Mouse (Mus musculus) CH12.LX (cell line): ENCODE results near the gene Crisp2. TPM values are rescaled to one million over a fixed set of nuclear protein-coding genes. Genes with fewer than 3 reads are reported as not detected.
"Not testable (repeated sequence)": the region's sequence is repeated elsewhere in the genome, so short reads cannot be mapped to it uniquely, and the experiment has no call there.

Experiments
- DNase-seq: peaks from one replicate; pipeline ENCODE4 v3.0.0-alpha.2; 2013; ENCODE audit errors: extremely low read depth
- H3K27ac ChIP-seq: 2 replicates; pipeline ENCODE4 v1.5.1; 2012; ENCODE audit warnings: low read depth, mild to moderate bottlenecking, control low read depth, moderate library complexity; ENCODE audit not compliant: insufficient read depth
- H3K27me3 ChIP-seq: replicated peaks from 2 replicates; pipeline ENCODE3; 2012; ENCODE audit warnings: inconsistent platforms
- H3K36me3 ChIP-seq, 2 experiments: replicated peaks in 1 of 2; 2 replicates each; pipeline versions ENCODE3 to v1.6.1; 2012; ENCODE audit warnings: inconsistent platforms in 1 of 2, low read length in 1 of 2, mild to moderate bottlenecking in 1 of 2, mixed read lengths in 1 of 2, moderate library complexity in 1 of 2; ENCODE audit not compliant: control insufficient read depth in 1 of 2, insufficient read depth in 1 of 2
- H3K4me1 ChIP-seq, 2 experiments: 2 replicates each; pipeline ENCODE4 v1.6.1; 2012; ENCODE audit warnings: inconsistent platforms in 1 of 2, moderate library complexity in 1 of 2; ENCODE audit not compliant: insufficient read depth in 2 of 2, control insufficient read depth in 1 of 2
- H3K4me2 ChIP-seq: 2 replicates; pipeline ENCODE4 v1.6.1; 2012; ENCODE audit warnings: low read depth, mild to moderate bottlenecking, control low read depth; ENCODE audit not compliant: poor library complexity, insufficient read depth, severe bottlenecking
- H3K4me3 ChIP-seq, 3 experiments: fragments of 150-350 bp in 1 of 3; sonication (generic) in 1 of 3; replicated peaks in 1 of 3; 2 replicates each; pipeline versions ENCODE3 to v1.5.1; 2011 to 2012; ENCODE audit warnings: low read depth in 2 of 3, low read length in 2 of 3, mild to moderate bottlenecking in 2 of 3, moderate library complexity in 2 of 3, control low read depth in 1 of 3, improper control_type of control experiment in 1 of 3, inconsistent platforms in 1 of 3, mixed read lengths in 1 of 3; ENCODE audit not compliant: poor library complexity in 1 of 3
- H3K79me2 ChIP-seq: replicated peaks from 2 replicates; pipeline ENCODE4 v1.6.1; 2012; ENCODE audit warnings: mild to moderate bottlenecking, moderate library complexity; ENCODE audit not compliant: control insufficient read depth, poor library complexity, insufficient read depth, severe bottlenecking; ENCODE audit errors: extremely low read depth
- H3K9ac ChIP-seq: 2 replicates; pipeline ENCODE4 v1.6.1; 2012; ENCODE audit warnings: low read depth, mild to moderate bottlenecking, control low read depth, moderate library complexity; ENCODE audit not compliant: insufficient read depth
- H3K9me3 ChIP-seq: replicated peaks from 2 replicates; pipeline ENCODE3; 2012; ENCODE audit warnings: low read length, inconsistent platforms, mixed read lengths
- CTCF ChIP-seq, 2 experiments: IDR thresholded peaks in 1 of 2; conservative IDR thresholded peaks in 1 of 2; 2 replicates each; pipeline ENCODE4 v1.5.1; 2011 to 2012; ENCODE audit warnings: low read depth in 2 of 2, low read length in 2 of 2, improper control_type of control experiment in 1 of 2, inconsistent platforms in 1 of 2, mild to moderate bottlenecking in 1 of 2, moderate library complexity in 1 of 2
- E2F4 ChIP-seq: IDR thresholded peaks from 2 replicates; pipeline ENCODE4 v1.6.1; 2011; ENCODE audit warnings: low read depth, low read length, improper control_type of control experiment; ENCODE audit not compliant: insufficient replicate concordance
- ELF1 ChIP-seq: IDR thresholded peaks from 2 replicates; pipeline ENCODE4 v1.6.1; 2014; ENCODE audit warnings: low read depth, mild to moderate bottlenecking, inconsistent platforms, low read length, improper control_type of control experiment
- EP300 ChIP-seq: IDR thresholded peaks from 2 replicates; pipeline ENCODE4 v1.6.1; 2011; ENCODE audit warnings: low read length, improper control_type of control experiment
- ETS1 ChIP-seq: conservative IDR thresholded peaks from 2 replicates; pipeline ENCODE4 v1.6.1; 2012; ENCODE audit warnings: low read depth, mild to moderate bottlenecking, inconsistent platforms, low read length, improper control_type of control experiment, moderate library complexity
- GABPA ChIP-seq: IDR thresholded peaks from 2 replicates; pipeline ENCODE4 v1.6.1; 2012; ENCODE audit warnings: low read depth, low read length, improper control_type of control experiment, inconsistent platforms; ENCODE audit not compliant: insufficient replicate concordance
- HCFC1 ChIP-seq: IDR thresholded peaks from 2 replicates; pipeline ENCODE4 v1.6.1; 2012; ENCODE audit warnings: low read depth, mild to moderate bottlenecking, inconsistent platforms, low read length, improper control_type of control experiment
- IRF4 ChIP-seq: IDR thresholded peaks from 2 replicates; pipeline ENCODE4 v1.6.1; 2014; ENCODE audit warnings: low read depth, mild to moderate bottlenecking, inconsistent platforms, low read length, improper control_type of control experiment
- KAT2A ChIP-seq: IDR thresholded peaks from 2 replicates; pipeline ENCODE4 v1.6.1; 2012; ENCODE audit warnings: low read length, improper control_type of control experiment, inconsistent platforms; ENCODE audit not compliant: insufficient replicate concordance
- MAX ChIP-seq: IDR thresholded peaks from 2 replicates; pipeline ENCODE4 v1.6.1; 2011; ENCODE audit warnings: low read length, improper control_type of control experiment
- MXI1 ChIP-seq: IDR thresholded peaks from 2 replicates; pipeline ENCODE4 v1.6.1; 2011; ENCODE audit warnings: mild to moderate bottlenecking, low read depth, low read length, improper control_type of control experiment
- POLR2AphosphoS2 ChIP-seq: IDR thresholded peaks from 2 replicates; pipeline ENCODE4 v1.6.1; 2011; ENCODE audit warnings: low read depth, low read length, improper control_type of control experiment
- TBP ChIP-seq: conservative IDR thresholded peaks from 2 replicates; pipeline ENCODE4 v1.6.1; 2011; ENCODE audit warnings: low read depth, low read length, improper control_type of control experiment
- USF1 ChIP-seq: IDR thresholded peaks from 2 replicates; pipeline ENCODE4 v1.6.1; 2014; ENCODE audit warnings: low read depth, mild to moderate bottlenecking, inconsistent platforms, low read length, improper control_type of control experiment
- ZKSCAN1 ChIP-seq: IDR thresholded peaks from 2 replicates; pipeline ENCODE4 v1.6.1; 2012; ENCODE audit warnings: low read depth, inconsistent platforms, low read length, improper control_type of control experiment, borderline replicate concordance
- ZMIZ1 ChIP-seq: IDR thresholded peaks from 2 replicates; pipeline ENCODE4 v1.6.1; 2012; ENCODE audit warnings: low read depth, mild to moderate bottlenecking, inconsistent platforms, low read length, improper control_type of control experiment
- dilution Hi-C: fragments of 300-500 bp; cut with MboI; formaldehyde crosslinking; loops from 2 replicates; pipeline ENCODE4 v1.14.3; 2020; ENCODE audit warnings: low sequenced_read_pairs; ENCODE audit not compliant: extremely low pct_unique_long_range_greater_than_20kb, extremely low pct_ligation_motif_present
- in situ Hi-C: fragments of 300-500 bp; cut with MboI; formaldehyde crosslinking; loops from 3 replicates; pipeline ENCODE4 v1.14.3; 2019; ENCODE audit warnings: low sequenced_read_pairs, low pct_ligation_motif_present, low pct_unique_long_range_greater_than_20kb, mixed read lengths
- polyA plus RNA-seq: library from polyadenylated mRNA; unstranded; fragments of >175 nt; gene quantifications from 2 replicates; pipeline ENCODE4 v1.2.1, GENCODE M21; 2012; ENCODE audit warnings: low read depth; ENCODE audit not compliant: insufficient read length
- total RNA-seq, 2 experiments: library from RNA; depleted of rRNA; stranded (reverse); fragments of 300-350 nt in 1 of 2; fragments of >200 nt in 1 of 2; gene quantifications; 2 replicates each; pipeline ENCODE4 v1.2.3; 2012 to 2014

The Crisp2 gene
- total and polyA plus RNA-seq, 3 experiments, result not detected

GRCm38 (mm10) chr17:40726820-40727219 is 80.0 kb downstream of the Crisp2 start, which contains the start of gene Esp1:
Gene Esp1, plus strand, starts transcription at chr17:40727120.
- in situ Hi-C loops, result no loop called here
- H3K4me2 ChIP-seq, result no peak within 1 kb of the TSS

GRCm38 (mm10) chr17:40717055-40717454 is 89.7 kb downstream of the Crisp2 start:
- H3K4me3 ChIP-seq, DNase-seq, H3K4me1 ChIP-seq, H3K4me2 ChIP-seq, H3K36me3 ChIP-seq, dilution Hi-C loops, in situ Hi-C loops, H3K9me3 ChIP-seq, H3K79me2 ChIP-seq, H3K27ac ChIP-seq, H3K27me3 ChIP-seq, H3K9ac ChIP-seq: not testable (repeated sequence)

More at GRCm38 (mm10) chr17:40726820-40727219, 80.0 kb downstream of the Crisp2 start, which contains the start of gene Esp1:
- dilution Hi-C loops, result no loop called here
- TF ChIP-seq ELF1 (no peak), TBP (no peak), CTCF (conservative IDR thresholded peaks at IDR 0.05 in 1 of 2, IDR thresholded peaks at IDR 0.05 in 1 of 2; ENCODE audit: low read depth in 2 of 2, low read length in 2 of 2) (no peak), MAX (no peak), MXI1 (no peak), IRF4 (no peak), ZMIZ1 (no peak), ETS1 (no peak), HCFC1 (no peak), EP300 (no peak), USF1 (no peak), E2F4 (no peak), GABPA (no peak), ZKSCAN1 (no peak), KAT2A (no peak), POLR2AphosphoS2 (no peak)
- Histone ChIP-seq H3K79me2 (no peaks in the 10 kb centered on the region), H3K9me3 (peaks cover 19% of the 10 kb centered on the region), H3K4me3 (no peak within 1 kb of the TSS), H3K27me3 (no peaks in the 10 kb centered on the region), H3K4me1 (no peaks in the 10 kb centered on the region), H3K36me3 (no peaks in the 10 kb centered on the region), H3K27ac (no peak within 1 kb of the TSS), H3K9ac (no peak within 1 kb of the TSS)
- DNase-seq, result no peak
